Mouse (Mus musculus) forebrain, embryonic 11.5 days (tissue): ENCODE data around the gene Fgr. TPM values are rescaled to one million over a fixed set of nuclear protein-coding genes. Genes with fewer than 3 reads are reported as not detected.
A peak's percentile ranks its signal among the peaks of the same experiment; 100 is the strongest.

Experiments
- ATAC-seq: fragments of 200-750 bp; cut with Nextera tagmentation; replicated peaks from 2 replicates; pipeline ENCODE4 v1.8.0; 2017; ENCODE audit warnings: moderate TSS enrichment; ENCODE audit not compliant: low FRiP score
- DNase-seq: peaks from one replicate; pipeline ENCODE4 v3.0.0-alpha.2; 2017; ENCODE audit warnings: low spot score
- H3K27ac ChIP-seq: fragments of 300-500 bp; sonication (generic); 2 replicates; pipeline ENCODE4 v1.5.1; 2014; ENCODE audit warnings: low read depth, low read length
- H3K27me3 ChIP-seq: fragments of 300-500 bp; sonication (generic); 2 replicates; pipeline ENCODE4 v1.6.1; 2014; ENCODE audit warnings: mild to moderate bottlenecking, low read length, mixed read lengths; ENCODE audit not compliant: control insufficient read depth, insufficient read depth
- H3K36me3 ChIP-seq: fragments of 300-500 bp; sonication (generic); 2 replicates; pipeline ENCODE4 v1.6.1; 2014; ENCODE audit warnings: mild to moderate bottlenecking, low read length, moderate library complexity, mixed read lengths; ENCODE audit not compliant: control insufficient read depth, insufficient read depth
- H3K4me1 ChIP-seq: fragments of 300-500 bp; sonication (generic); replicated peaks from 2 replicates; pipeline ENCODE4 v1.6.1; 2014; ENCODE audit warnings: low read length, mixed read lengths; ENCODE audit not compliant: control insufficient read depth, insufficient read depth
- H3K4me2 ChIP-seq: fragments of 300-500 bp; sonication (generic); 2 replicates; pipeline ENCODE4 v1.6.1; 2014; ENCODE audit warnings: low read depth, mild to moderate bottlenecking, low read length, moderate library complexity, mixed read lengths; ENCODE audit not compliant: severe bottlenecking
- H3K4me3 ChIP-seq: fragments of 300-500 bp; sonication (generic); 2 replicates; pipeline ENCODE4 v1.5.1; 2014; ENCODE audit warnings: low read depth, low read length
- H3K9ac ChIP-seq: fragments of 300-500 bp; sonication (generic); 2 replicates; pipeline ENCODE4 v1.6.1; 2014; ENCODE audit warnings: low read length
- H3K9me3 ChIP-seq: fragments of 300-500 bp; sonication (generic); 2 replicates; pipeline ENCODE4 v1.6.1; 2016; ENCODE audit warnings: low read length, mixed read lengths; ENCODE audit not compliant: control insufficient read depth
- WGBS: fragments of 180-500 bp; shearing (Covaris S2); extraction: QIAGEN DNeasy Blood & Tissue Kit; methylation state at CpG from one replicate; pipeline ENCODE4 v1.1.7; 2014; 5-methylcytosine and 5-hydroxymethylcytosine counted together
- polyA plus RNA-seq: library from polyadenylated mRNA; unstranded; fragments of >200 nt; fragmentation: Nextera tagmentation; extraction: Ambion mirVana; gene quantifications from 2 replicates; pipeline ENCODE4 v1.2.1, GENCODE M21; 2014

The Fgr gene
- polyA plus RNA-seq, 1 experiment from 2014 or later: not detected

DNA sequence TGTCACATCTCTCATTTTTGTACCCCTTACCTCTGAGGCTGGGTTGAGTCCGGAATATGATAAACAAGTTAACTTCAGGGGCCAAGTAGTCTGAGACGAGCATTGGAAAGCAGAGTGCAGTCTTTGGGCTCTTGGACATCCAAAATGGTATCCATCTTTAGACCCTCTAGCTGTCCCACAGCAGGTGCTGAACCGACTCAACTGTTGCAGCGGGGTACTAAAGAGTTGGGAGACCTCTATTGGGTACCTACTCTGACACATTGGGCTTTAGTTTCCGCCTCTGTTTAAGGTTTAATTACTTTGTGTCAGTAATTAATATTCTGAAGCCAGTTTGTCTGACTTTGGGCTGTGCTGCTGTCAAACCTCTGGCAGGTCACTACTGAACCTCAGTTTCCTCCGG, 63.9 kb downstream of the Fgr start:
- Histone ChIP-seq H3K4me2 (no peak overlapping the region), H3K4me1 (peaks cover 33% of the 10 kb centered on the region), H3K27ac (no peak overlapping the region), H3K9me3 (no peaks in the 10 kb centered on the region), H3K36me3 (no peaks in the 10 kb centered on the region), H3K9ac (no peak overlapping the region), H3K27me3 (peaks cover 24% of the 10 kb centered on the region), H3K4me3 (no peak overlapping the region)
- ATAC-seq (no peak), DNase-seq (no peak)
- WGBS: 24% methylated on average over 6 of the region's 6 CpGs

GRCm38 (mm10) chr4:133038521-133039115, 64.7 kb downstream of the Fgr start:
- DNase-seq (peak; percentile 81), ATAC-seq (peak; percentile 64)
- Histone ChIP-seq H3K4me1 (peaks cover 41% of the 10 kb centered on the region), H3K9me3 (no peaks in the 10 kb centered on the region), H3K27ac (0 out of 2 replicates have a peak overlapping the region, but pooled peaks have one; percentile 12), H3K27me3 (peaks cover 24% of the 10 kb centered on the region), H3K36me3 (no peaks in the 10 kb centered on the region), H3K4me3 (peak overlapping the region; percentile 50), H3K4me2 (peak overlapping the region; percentile 100), H3K9ac (peak overlapping the region; percentile 69)
- under 1% methylated on average over 69 of the region's 76 CpGs for WGBS

DNA sequence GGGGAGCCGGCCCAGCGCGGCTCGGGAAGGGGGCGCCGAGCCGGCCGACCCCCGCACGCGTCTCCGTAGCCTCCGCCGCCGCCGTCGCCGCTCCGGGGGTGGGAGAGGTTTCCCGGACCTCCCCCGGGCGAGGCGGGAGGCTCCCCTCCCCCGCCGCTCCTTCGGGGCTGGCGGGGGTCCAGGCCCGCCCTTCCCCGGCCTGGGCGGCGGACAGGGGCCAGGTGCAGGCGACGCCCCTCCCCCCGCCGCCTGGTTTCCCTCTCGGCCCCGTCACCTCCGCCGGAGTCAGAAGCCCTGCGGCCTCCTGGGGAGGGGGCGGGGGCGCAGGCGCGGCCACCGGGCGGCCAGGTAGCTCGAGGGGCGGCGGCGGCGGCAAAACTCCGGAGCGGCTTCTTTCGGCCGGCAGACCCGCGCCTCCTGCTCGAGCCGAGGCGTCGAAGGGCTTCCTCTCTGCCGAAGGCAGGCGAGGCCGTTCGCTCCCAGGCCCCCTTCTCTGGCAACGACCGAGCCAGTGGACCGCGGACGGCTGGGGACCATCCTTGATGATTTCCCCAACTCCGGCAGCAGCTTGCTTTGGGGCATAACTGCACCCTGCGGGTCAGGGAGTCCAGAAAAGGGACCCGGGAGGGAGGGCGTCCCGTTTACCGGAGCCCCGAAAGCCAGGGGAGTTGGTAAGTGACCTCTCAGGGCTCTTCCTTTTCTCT, 65.4 kb downstream of the Fgr start:
- ATAC-seq (no peak), DNase-seq (peak; percentile 75)
- peak overlapping the region; percentile 69 for H3K9ac ChIP-seq
- peak overlapping the region; percentile 100 for H3K4me2 ChIP-seq
- peaks cover 46% of the 10 kb centered on the region for H3K4me1 ChIP-seq
- H3K27ac ChIP-seq: 0 out of 2 replicates have a peak overlapping the region, but pooled peaks have one; percentile 12
- no peaks in the 10 kb centered on the region for H3K36me3 ChIP-seq
- H3K27me3 ChIP-seq: peaks cover 24% of the 10 kb centered on the region
- peak overlapping the region; percentile 50 for H3K4me3 ChIP-seq
- no peaks in the 10 kb centered on the region for H3K9me3 ChIP-seq
- WGBS: under 1% methylated on average over 64 of the region's 77 CpGs

GRCm38 (mm10) chr4:133039832-133040231, 65.9 kb downstream of the Fgr start:
- DNase-seq: no peak
- peaks cover 49% of the 10 kb centered on the region for H3K4me1 ChIP-seq
- no peaks in the 10 kb centered on the region for H3K9me3 ChIP-seq
- H3K4me2 ChIP-seq: peak overlapping the region; percentile 100; the same call in 1 of the 2 replicates
- no peaks in the 10 kb centered on the region for H3K36me3 ChIP-seq
- WGBS: 2% methylated on average over 18 of the region's 18 CpGs
- ATAC-seq: no peak
- H3K4me3 ChIP-seq: peak overlapping the region; percentile 50; the same call in 1 of the 2 replicates
- no peak overlapping the region for H3K9ac ChIP-seq
- no peak overlapping the region for H3K27ac ChIP-seq
- H3K27me3 ChIP-seq: peaks cover 24% of the 10 kb centered on the region

DNA sequence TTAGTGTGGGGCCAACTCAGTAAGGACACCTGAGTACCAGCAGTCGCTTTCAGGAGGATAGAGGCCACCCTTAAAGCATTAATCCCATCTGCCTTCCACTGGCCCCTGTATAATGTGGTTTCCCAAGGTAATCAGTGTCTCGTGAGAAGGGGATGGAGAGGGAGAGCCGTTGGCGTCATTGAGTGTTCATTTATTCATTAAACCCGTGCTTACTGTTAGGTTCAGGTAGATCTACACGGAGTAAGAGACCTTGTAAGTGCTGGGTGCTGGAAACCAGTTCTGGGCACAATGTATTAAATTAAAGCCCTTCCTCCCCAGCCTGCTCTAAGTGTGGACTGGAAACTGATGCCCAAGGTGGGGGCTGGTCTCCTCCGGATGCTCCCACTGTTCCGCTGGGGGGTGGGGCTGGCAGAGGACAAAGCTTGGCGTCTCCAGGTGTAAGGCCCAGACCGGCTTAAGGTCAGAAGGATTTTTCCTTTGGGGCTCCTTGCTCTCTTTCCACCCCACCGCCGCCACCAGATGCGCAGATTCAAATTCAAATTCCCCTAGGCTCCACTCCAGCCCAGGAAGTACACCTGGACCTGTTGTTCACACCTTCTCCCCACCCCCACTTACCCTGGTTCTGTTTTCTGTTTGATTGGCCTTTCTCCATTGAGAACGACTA, 66.5 kb downstream of the Fgr start:
- Histone ChIP-seq H3K36me3 (no peaks in the 10 kb centered on the region), H3K4me2 (no peak overlapping the region), H3K4me1 (peaks cover 52% of the 10 kb centered on the region), H3K27me3 (peaks cover 24% of the 10 kb centered on the region), H3K27ac (no peak overlapping the region), H3K9me3 (no peaks in the 10 kb centered on the region), H3K9ac (no peak overlapping the region), H3K4me3 (no peak overlapping the region)
- 26% methylated on average over 14 of the region's 14 CpGs for WGBS
- no peak for DNase-seq
- no peak for ATAC-seq

- no peak for ATAC-seq
- Histone ChIP-seq H3K4me1 (peaks cover 70% of the 10 kb centered on the region), H3K27me3 (peaks cover 20% of the 10 kb centered on the region), H3K4me2 (peak overlapping the region; percentile 44; the same call in 1 of the 2 replicates), H3K27ac (peak overlapping the region; percentile 42), H3K9me3 (no peaks in the 10 kb centered on the region), H3K36me3 (no peaks in the 10 kb centered on the region), H3K4me3 (no peak overlapping the region), H3K9ac (no peak overlapping the region)
- DNase-seq: no peak
- 25% methylated on average over 4 of the region's 4 CpGs for WGBS
Measured at GRCm38 (mm10) chr4:133042244-133042643, 68.3 kb downstream of the Fgr start.

DNA sequence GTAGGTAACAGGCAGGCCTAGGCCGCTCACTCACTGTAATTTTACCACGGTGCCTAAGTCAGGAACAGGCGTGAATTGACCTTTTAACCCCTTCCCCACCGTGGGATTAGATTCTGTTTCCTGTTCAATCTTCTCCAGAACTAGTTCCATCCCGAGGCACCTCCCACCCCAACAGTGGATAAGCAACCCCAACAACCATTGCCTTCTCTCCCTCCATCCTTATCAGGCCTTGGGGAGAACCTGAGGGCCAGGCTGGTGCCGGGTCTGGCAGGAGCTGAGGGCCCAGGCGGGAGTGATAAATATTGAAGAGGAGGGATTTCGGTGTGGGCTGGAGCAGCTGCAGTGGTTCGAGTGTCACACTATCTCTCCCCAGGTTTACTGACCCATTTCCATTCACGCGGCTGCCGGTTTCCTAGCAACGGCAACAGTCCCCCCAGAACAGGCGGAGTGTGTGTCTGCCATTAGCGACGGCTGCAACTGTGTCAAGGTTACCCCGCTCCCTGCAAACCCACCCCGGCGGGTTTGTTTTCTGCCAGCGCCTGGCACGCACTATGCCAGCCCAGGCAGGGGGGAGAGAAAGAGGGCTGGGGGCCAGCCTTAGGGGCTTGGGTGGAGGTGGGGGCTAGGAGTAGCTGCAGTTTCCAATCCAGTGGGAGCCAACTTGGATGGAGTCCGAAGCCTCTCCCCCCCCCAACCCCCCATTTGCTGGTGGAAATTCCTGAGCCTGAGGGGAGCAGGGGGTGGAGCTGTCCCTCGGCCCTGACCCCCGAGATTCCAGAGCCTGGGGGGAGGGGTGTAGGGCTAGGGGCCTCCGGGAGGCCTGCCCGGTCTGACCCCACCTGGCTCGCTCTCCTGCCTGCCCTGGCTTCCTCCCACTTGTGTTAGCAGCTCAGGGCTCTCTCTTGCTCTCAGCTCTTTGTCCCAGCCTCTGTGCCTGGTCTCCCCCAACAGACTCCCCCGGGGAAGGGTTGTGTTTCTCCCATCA, 69.0 kb downstream of the Fgr start:
- WGBS: 4% methylated on average over 28 of the region's 28 CpGs
- Histone ChIP-seq H3K4me3 (no peak overlapping the region), H3K27me3 (peaks cover 16% of the 10 kb centered on the region)

More for the DNA sequence above, 69.0 kb downstream of the Fgr start:
- peak overlapping the region; percentile 44 for H3K4me2 ChIP-seq
- H3K27ac ChIP-seq: peak overlapping the region; percentile 42
- ATAC-seq (peak; percentile 39; the same call in 1 of the 2 replicates), DNase-seq (peak; percentile 80)
- H3K9me3 ChIP-seq: no peaks in the 10 kb centered on the region
- no peaks in the 10 kb centered on the region for H3K36me3 ChIP-seq
- H3K4me1 ChIP-seq: peaks cover 74% of the 10 kb centered on the region
- H3K9ac ChIP-seq: peak overlapping the region; percentile 17; the same call in 1 of the 2 replicates
